26 mouse cellular contexts compared by ENCODE assay signal in genomic region chr9:7575526-7575925, GRCm38 (mm10). TPM values are rescaled to one million over a fixed set of nuclear protein-coding genes. Genes with fewer than 3 reads are reported as not detected.
DNase-seq lines count a peak whose midpoint lies in the region; ATAC-seq and TF ChIP-seq lines count a peak whose summit lies in the region.
"Had no signal": no experiment of that assay in that cellular context is flagged by ENCODE, and none has a peak within 500 bp of the region (broad histone marks: within the 10 kb centered on the region; RNA-seq: fewer than 3 reads in every experiment).

No protein-coding gene starts in this region.

- no peak for ATAC-seq in midbrain, embryonic 11.5 days (ENCODE audit: low FRiP score)
- ATAC-seq in midbrain, embryonic 13.5 days: no peak
- ATAC-seq: forebrain, embryonic 16.5 days; intestine, embryonic 15.5 days had no signal

- peak; percentile 58 for DNase-seq in gastrocnemius, adult 2 months
- DNase-seq in gastrocnemius, postnatal 4 days (ENCODE audit: low spot score in 2 of 2): no peak
- peak; percentile 49 to 53 for DNase-seq in heart, adult 9 months (ENCODE audit: low spot score in 2 of 2)
- no peak for DNase-seq in heart, embryonic 10.5 days (ENCODE audit: low spot score)
- DNase-seq in midbrain, embryonic 11.5 days (ENCODE audit: low spot score, missing footprints): peak; percentile 17
- no peak for DNase-seq in layer of hippocampus, adult 9-11 months
- DNase-seq: adrenal gland, postnatal 10 days; cerebellum, adult 18-20 months; cerebellum, adult 9-11 months; cerebellum, postnatal 36 days; kidney, adult 18-20 months had no signal

- H3K9me3 ChIP-seq in heart, embryonic 10.5 days: no peaks in the 10 kb centered on the region
- H3K9me3 ChIP-seq in midbrain, embryonic 11.5 days (ENCODE audit: control insufficient read depth, low read length): no peaks in the 10 kb centered on the region
- no peaks in the 10 kb centered on the region for H3K9me3 ChIP-seq in midbrain, embryonic 13.5 days
- H3K9me3 ChIP-seq: embryonic facial prominence, embryonic 13.5 days; forebrain, embryonic 12.5 days; heart, embryonic 12.5 days; hindbrain, embryonic 10.5 days; intestine, embryonic 15.5 days had no signal

- H3K9ac ChIP-seq in midbrain, embryonic 11.5 days (ENCODE audit: low read length): no peak overlapping the region
- H3K9ac ChIP-seq in midbrain, embryonic 13.5 days (replicated peaks): no peak overlapping the region
- H3K9ac ChIP-seq: embryonic facial prominence, embryonic 13.5 days; forebrain, embryonic 12.5 days; heart, embryonic 12.5 days; hindbrain, embryonic 14.5 days; intestine, embryonic 15.5 days had no signal

- peak overlapping the region; percentile 56 for H3K27ac ChIP-seq in gastrocnemius, adult 2 months
- no peak overlapping the region for H3K27ac ChIP-seq in heart, embryonic 10.5 days
- no peak overlapping the region for H3K27ac ChIP-seq in midbrain, embryonic 11.5 days (ENCODE audit: low read depth, low read length)
- no peak overlapping the region for H3K27ac ChIP-seq in midbrain, embryonic 13.5 days
- H3K27ac ChIP-seq: embryonic facial prominence, embryonic 13.5 days; forebrain, embryonic 12.5 days; hindbrain, embryonic 10.5 days; hindbrain, embryonic 14.5 days; intestine, embryonic 15.5 days had no signal

- no peaks in the 10 kb centered on the region for H3K27me3 ChIP-seq in heart, embryonic 10.5 days (ENCODE audit: insufficient read depth, poor library complexity, severe bottlenecking)
- no peaks in the 10 kb centered on the region for H3K27me3 ChIP-seq in midbrain, embryonic 11.5 days (ENCODE audit: control insufficient read depth, insufficient read depth, low read length)
- H3K27me3 ChIP-seq in midbrain, embryonic 13.5 days: no peaks in the 10 kb centered on the region
- H3K27me3 ChIP-seq: embryonic facial prominence, embryonic 13.5 days; forebrain, embryonic 12.5 days; heart, embryonic 12.5 days; intestine, embryonic 15.5 days had no signal

- no peak overlapping the region for H3K4me2 ChIP-seq in midbrain, embryonic 11.5 days
- no peak overlapping the region for H3K4me2 ChIP-seq in midbrain, embryonic 13.5 days (replicated peaks)
- H3K4me2 ChIP-seq: embryonic facial prominence, embryonic 13.5 days; forebrain, embryonic 12.5 days; heart, embryonic 12.5 days; hindbrain, embryonic 14.5 days; intestine, embryonic 15.5 days had no signal

- no peak for TF ChIP-seq CTCF in gastrocnemius, adult 2 months (IDR thresholded peaks at IDR 0.05)

- intact Hi-C loops in gastrocnemius, adult 2 months (cut with DNase I): no loop called here

- no peak overlapping the region for H3K4me3 ChIP-seq in gastrocnemius, adult 2 months
- H3K4me3 ChIP-seq in heart, embryonic 10.5 days: no peak overlapping the region
- H3K4me3 ChIP-seq in midbrain, embryonic 11.5 days (ENCODE audit: low read depth, low read length): no peak overlapping the region
- H3K4me3 ChIP-seq in midbrain, embryonic 13.5 days (replicated peaks): no peak overlapping the region
- H3K4me3 ChIP-seq: embryonic facial prominence, embryonic 13.5 days; forebrain, embryonic 12.5 days; heart, embryonic 12.5 days; hindbrain, embryonic 10.5 days; intestine, embryonic 15.5 days had no signal

- no peaks in the 10 kb centered on the region for H3K36me3 ChIP-seq in heart, embryonic 10.5 days
- H3K36me3 ChIP-seq in midbrain, embryonic 11.5 days (ENCODE audit: control insufficient read depth, insufficient read depth, low read length): no peaks in the 10 kb centered on the region
- no peaks in the 10 kb centered on the region for H3K36me3 ChIP-seq in midbrain, embryonic 13.5 days
- H3K36me3 ChIP-seq: embryonic facial prominence, embryonic 13.5 days; forebrain, embryonic 12.5 days; heart, embryonic 12.5 days; hindbrain, embryonic 10.5 days; intestine, embryonic 15.5 days had no signal

- WGBS in heart, embryonic 10.5 days: 72% methylated on average over 3 of the region's 3 CpGs
- WGBS in midbrain, embryonic 11.5 days: 89% methylated on average over 3 of the region's 3 CpGs
- 83% methylated on average over 3 of the region's 3 CpGs for WGBS in midbrain, embryonic 13.5 days

- no peaks in the 10 kb centered on the region for H3K4me1 ChIP-seq in heart, embryonic 10.5 days
- no peaks in the 10 kb centered on the region for H3K4me1 ChIP-seq in midbrain, embryonic 11.5 days (ENCODE audit: control insufficient read depth, insufficient read depth, low read length)
- no peaks in the 10 kb centered on the region for H3K4me1 ChIP-seq in midbrain, embryonic 13.5 days (replicated peaks)
- H3K4me1 ChIP-seq: embryonic facial prominence, embryonic 13.5 days; forebrain, embryonic 12.5 days; heart, embryonic 12.5 days; hindbrain, embryonic 10.5 days; intestine, embryonic 15.5 days had no signal

RNA-seq across cellular contexts. Expression of gene Mmp27, which starts 4.3 kb away (rescaled TPM):
- under 1 TPM in 1 of 2 experiments, not detected in 1; 0.20 TPM for total RNA-seq in gastrocnemius, adult 2 months (2021)
- total RNA-seq in gastrocnemius, postnatal 4 days (2021): not detected
- polyA plus RNA-seq in heart, embryonic 10.5 days (2016; fragmentation: Nextera tagmentation; extraction: Ambion mirVana): not detected in 2 replicates
- not detected in 2 replicates for polyA plus RNA-seq in midbrain, embryonic 11.5 days (2014; fragmentation: Nextera tagmentation; extraction: Ambion mirVana)
- not detected in 2 replicates for polyA plus RNA-seq in midbrain, embryonic 13.5 days (2015; fragmentation: Nextera tagmentation; extraction: Ambion mirVana)
- polyA plus RNA-seq: brain, embryonic 14.5 days; C2C12; embryonic facial prominence, embryonic 13.5 days; forebrain, embryonic 12.5 days; forebrain, embryonic 16.5 days; frontal cortex, adult 2 months; heart, embryonic 12.5 days; heart, embryonic 16.5 days; hindbrain, embryonic 10.5 days; hindbrain, embryonic 14.5 days; intestine, embryonic 15.5 days had no signal

RNA-seq across cellular contexts. Expression of gene Mmp8, which starts 17.3 kb away (rescaled TPM):
- not detected for total RNA-seq in gastrocnemius, adult 2 months (2021)
- under 1 TPM; 0.15 to 0.29 TPM for total RNA-seq in gastrocnemius, postnatal 4 days (2021)
- polyA plus RNA-seq in heart, embryonic 10.5 days (2016; fragmentation: Nextera tagmentation; extraction: Ambion mirVana): 0.09 TPM in 1 of 2 replicates, not detected in the other
- not detected in 2 replicates for polyA plus RNA-seq in midbrain, embryonic 11.5 days (2014; fragmentation: Nextera tagmentation; extraction: Ambion mirVana)
- 0.07 and 0.13 TPM in 2 replicates for polyA plus RNA-seq in midbrain, embryonic 13.5 days (2015; fragmentation: Nextera tagmentation; extraction: Ambion mirVana)
- total RNA-seq: gastrocnemius, postnatal 36 days; MEL had no signal
- polyA plus RNA-seq: C2C12; embryonic facial prominence, embryonic 13.5 days; forebrain, embryonic 12.5 days; forebrain, embryonic 16.5 days; heart, embryonic 12.5 days had no signal

RNA-seq across cellular contexts. Expression of gene Mmp20, which starts 52.5 kb away (rescaled TPM):
- total RNA-seq in gastrocnemius, adult 2 months (2021): not detected
- not detected for total RNA-seq in gastrocnemius, postnatal 4 days (2021)
- polyA plus RNA-seq in heart, embryonic 10.5 days (2016; fragmentation: Nextera tagmentation; extraction: Ambion mirVana): not detected in 2 replicates
- polyA plus RNA-seq in midbrain, embryonic 11.5 days (2014; fragmentation: Nextera tagmentation; extraction: Ambion mirVana): not detected in 2 replicates
- polyA plus RNA-seq in midbrain, embryonic 13.5 days (2015; fragmentation: Nextera tagmentation; extraction: Ambion mirVana): not detected in 2 replicates
- total RNA-seq: adrenal gland, postnatal 10 days; adrenal gland, postnatal 4 days; gastrocnemius, postnatal 36 days; MEL had no signal
- polyA plus RNA-seq: brain, embryonic 14.5 days; C2C12; embryonic facial prominence, embryonic 13.5 days; forebrain, embryonic 12.5 days; forebrain, embryonic 16.5 days; frontal cortex, adult 2 months; heart, embryonic 12.5 days; heart, embryonic 16.5 days; hindbrain, embryonic 10.5 days; hindbrain, embryonic 14.5 days had no signal

Comparison
In these comparisons a context has a peak if more than half of its experiments do, and no peak if none do; other contexts are left out.
1. DNase-seq: peak in gastrocnemius, adult 2 months (single experiment), heart, adult 9 months (2 of 2) and midbrain, embryonic 11.5 days (single experiment); none in gastrocnemius, postnatal 4 days (0 of 2), heart, embryonic 10.5 days (single experiment) and layer of hippocampus, adult 9-11 months (single experiment).